Mouse (Mus musculus) bone marrow, adult 2 months (tissue): ENCODE data around the gene Catsperg2. TPM values are rescaled to one million over a fixed set of nuclear protein-coding genes. Genes with fewer than 3 reads are reported as not detected.
"Not testable (repeated sequence)": the region's sequence is repeated elsewhere in the genome, so short reads cannot be mapped to it uniquely, and the experiment has no call there.

Experiments
- H3K27ac ChIP-seq: fragments of 200-500 bp; 2 replicates; pipeline ENCODE4 v1.5.1; 2012; ENCODE audit warnings: low read depth, mild to moderate bottlenecking, control low read depth, inconsistent platforms, low read length; ENCODE audit not compliant: control insufficient read depth, poor library complexity, insufficient read depth
- H3K4me1 ChIP-seq: fragments of 200-500 bp; 2 replicates; pipeline ENCODE4 v1.6.1; 2011; ENCODE audit warnings: low read length; ENCODE audit not compliant: control insufficient read depth, insufficient read depth
- H3K4me3 ChIP-seq: fragments of 200-500 bp; replicated peaks from 2 replicates; pipeline ENCODE3; 2011; ENCODE audit warnings: mild to moderate bottlenecking, low read depth, low read length, control low read depth; ENCODE audit not compliant: control insufficient read depth
- CTCF ChIP-seq: fragments of 200-500 bp; IDR thresholded peaks from 2 replicates; pipeline ENCODE4 v1.5.1; 2011; ENCODE audit warnings: low read length, control low read depth; ENCODE audit not compliant: control insufficient read depth, insufficient read depth
- POLR2A ChIP-seq: fragments of 200-500 bp; IDR thresholded peaks from 2 replicates; pipeline ENCODE4 v1.6.1; 2011; ENCODE audit warnings: low read depth, mild to moderate bottlenecking, control low read depth, low read length, borderline replicate concordance; ENCODE audit not compliant: control insufficient read depth
- WGBS: fragments of 180-500 bp; shearing (Covaris S2); methylation state at CpG from one replicate; pipeline ENCODE4 v1.1.7; 2018; 5-methylcytosine and 5-hydroxymethylcytosine counted together
- polyA plus RNA-seq: library from polyadenylated mRNA; stranded (reverse); fragments of >200 nt; gene quantifications from 2 replicates; pipeline ENCODE4 v1.2.4, GENCODE M21; 2011; ENCODE audit warnings: low replicate concordance; ENCODE audit not compliant: missing spikeins, insufficient read depth, insufficient read length

Catsperg2 gene
- not detected in 2 replicates for polyA plus RNA-seq

GRCm38 (mm10) chr7:29726860-29727259, at the start of gene Catsperg2:
Gene Catsperg2, minus strand, starts transcription at chr7:29727032.
- not testable (repeated sequence) for H3K4me1 ChIP-seq, H3K4me3 ChIP-seq, H3K27ac ChIP-seq
- 74% methylated on average over 11 of the region's 11 CpGs for WGBS

DNA sequence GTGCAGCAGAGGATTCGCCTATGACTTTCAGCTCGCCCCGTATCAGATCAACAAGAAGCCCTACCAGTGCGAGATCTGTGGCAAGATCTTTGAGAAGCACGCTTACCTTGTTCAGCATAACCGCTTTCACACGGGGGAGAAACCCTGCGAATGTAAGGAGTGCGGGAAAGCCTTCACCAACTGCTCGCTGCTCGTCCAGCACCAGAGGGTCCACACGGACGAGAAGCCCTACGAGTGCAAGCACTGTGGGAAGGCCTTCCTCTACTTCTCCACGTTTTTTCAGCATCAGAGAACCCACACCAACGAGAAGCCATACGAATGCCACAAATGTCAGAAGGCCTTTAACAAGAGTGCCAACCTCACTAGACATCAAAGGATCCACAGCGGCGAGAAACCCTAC, 49.7 kb upstream of the Catsperg2 start:
- Histone ChIP-seq H3K27ac (no peak overlapping the region), H3K4me3 (no peak overlapping the region), H3K4me1 (no peaks in the 10 kb centered on the region)
- WGBS, result 94% methylated on average over 19 of the region's 19 CpGs
- TF ChIP-seq CTCF (no peak), POLR2A (no peak)

DNA sequence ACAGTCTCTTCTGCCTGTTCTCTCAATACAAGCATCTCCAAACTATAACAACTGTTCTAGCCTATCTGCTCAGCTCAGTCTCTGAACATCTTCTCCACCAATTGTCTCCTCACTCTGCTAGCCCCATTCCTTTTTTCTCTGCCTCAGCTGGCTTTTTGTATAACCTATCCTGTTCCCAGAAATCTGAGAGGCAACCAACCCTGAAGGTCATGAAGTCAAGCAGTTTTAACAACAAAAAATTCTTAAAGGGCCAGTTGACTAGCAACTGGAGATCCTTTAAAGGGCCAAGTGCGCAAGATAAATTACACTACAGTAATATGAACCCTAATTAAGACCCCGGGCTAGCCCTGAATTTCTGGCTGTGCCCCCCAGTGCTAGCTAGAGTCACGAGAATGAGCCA, 47.5 kb upstream of the Catsperg2 start:
- H3K27ac ChIP-seq, result no peak overlapping the region
- H3K4me1 ChIP-seq, result no peaks in the 10 kb centered on the region
- no peak for TF ChIP-seq CTCF
- TF ChIP-seq POLR2A, result no peak
- H3K4me3 ChIP-seq, result no peak overlapping the region
- 93% methylated on average over 3 of the region's 3 CpGs for WGBS

DNA sequence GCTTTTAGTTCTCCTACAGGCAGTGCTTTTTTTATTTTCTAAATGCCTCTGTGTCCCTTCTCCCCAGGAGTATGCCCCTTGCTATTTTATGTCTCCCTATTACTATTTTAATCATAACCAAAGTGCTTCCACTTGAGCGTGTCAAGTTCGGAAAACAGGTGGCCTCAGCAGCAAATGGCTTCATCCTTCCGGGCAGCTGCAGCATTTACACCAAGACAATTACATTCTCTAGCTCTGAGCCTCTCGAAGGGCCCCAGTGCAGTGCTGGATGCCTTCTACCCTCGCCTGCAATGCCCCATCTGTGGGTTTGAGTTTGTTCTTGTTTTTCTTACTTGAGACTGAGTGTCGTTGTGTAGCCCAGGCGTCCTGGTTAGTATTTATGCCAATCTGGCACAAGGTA, 46.7 kb upstream of the Catsperg2 start:
- WGBS, result 91% methylated on average over 7 of the region's 7 CpGs
- Histone ChIP-seq H3K27ac (no peak overlapping the region), H3K4me1 (no peaks in the 10 kb centered on the region), H3K4me3 (no peak overlapping the region)
- TF ChIP-seq CTCF (no peak), POLR2A (no peak)

DNA sequence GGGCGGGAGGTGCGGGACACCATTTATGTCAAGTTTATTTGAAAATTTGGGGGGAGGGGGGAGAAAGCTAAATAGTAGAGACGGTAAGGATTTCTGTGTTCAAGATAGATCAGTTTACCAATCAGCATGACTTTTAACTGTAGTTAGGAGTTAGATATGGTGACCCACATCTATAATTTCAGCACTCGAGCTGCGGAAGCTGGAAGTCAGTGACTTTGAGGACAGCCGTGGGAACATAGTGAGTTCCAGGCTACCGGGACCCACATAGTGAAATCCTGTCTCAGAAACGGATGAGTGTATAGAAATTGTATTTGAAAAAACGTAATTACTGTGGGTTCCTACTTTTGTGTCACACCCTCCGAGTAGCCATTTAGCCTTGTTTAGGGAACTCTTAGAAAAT, 42.1 kb upstream of the Catsperg2 start:
- H3K27ac ChIP-seq, result peak overlapping the region; percentile 29
- WGBS, result 1% methylated on average over 10 of the region's 10 CpGs
- peak overlapping the region; percentile 71 for H3K4me3 ChIP-seq
- no peaks in the 10 kb centered on the region; the same call in 1 of the 2 replicates for H3K4me1 ChIP-seq
- no peak for TF ChIP-seq CTCF
- no peak for TF ChIP-seq POLR2A

DNA sequence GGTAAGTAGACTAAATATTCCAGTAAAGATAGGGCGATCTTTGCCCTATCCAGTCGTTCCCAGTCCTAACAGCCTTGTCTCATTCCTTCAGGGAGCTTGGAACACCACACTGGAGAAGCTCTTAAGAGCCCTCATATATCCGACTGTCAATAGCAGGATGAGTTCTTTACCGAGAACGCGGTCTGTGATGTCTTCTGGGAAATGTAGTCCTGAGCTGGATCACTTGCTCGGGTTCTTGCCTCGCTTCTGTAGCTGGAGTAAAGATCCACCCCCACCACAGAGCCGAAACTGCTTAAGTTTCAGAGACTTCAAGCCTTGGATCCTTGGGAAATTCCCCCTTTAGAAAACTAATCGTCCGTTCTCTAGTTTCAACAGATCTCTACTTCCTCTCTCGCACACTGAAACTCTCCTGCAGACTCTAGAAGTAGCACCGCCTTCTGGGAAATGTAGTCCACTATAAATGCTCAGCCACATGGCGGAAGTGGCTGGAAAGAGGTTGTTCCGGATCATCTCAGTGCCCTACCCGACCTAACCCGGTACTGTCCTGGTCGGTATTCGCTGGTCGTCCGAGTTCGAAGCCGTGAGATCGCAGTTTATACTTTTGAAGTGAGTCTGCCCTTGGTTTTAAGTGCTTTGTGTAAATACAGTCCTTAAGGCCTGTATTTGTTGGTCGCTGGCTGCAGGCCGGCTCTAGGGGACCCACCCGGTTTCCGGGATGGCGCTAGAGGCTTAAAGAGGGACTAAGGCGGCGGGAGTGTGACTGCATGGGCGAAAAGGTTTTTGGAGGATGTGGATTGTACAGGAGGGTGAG, 41.5 kb upstream of the Catsperg2 start, which contains the start of gene Zfp84:
Gene Zfp84, plus strand, starts transcription at position 463 of the 811 bp plus-strand sequence.
- under 1% methylated on average over 32 of the region's 32 CpGs for WGBS
- no peak for TF ChIP-seq POLR2A
- TF ChIP-seq CTCF, result no peak
- no peaks in the 10 kb centered on the region; the same call in 1 of the 2 replicates for H3K4me1 ChIP-seq

DNA sequence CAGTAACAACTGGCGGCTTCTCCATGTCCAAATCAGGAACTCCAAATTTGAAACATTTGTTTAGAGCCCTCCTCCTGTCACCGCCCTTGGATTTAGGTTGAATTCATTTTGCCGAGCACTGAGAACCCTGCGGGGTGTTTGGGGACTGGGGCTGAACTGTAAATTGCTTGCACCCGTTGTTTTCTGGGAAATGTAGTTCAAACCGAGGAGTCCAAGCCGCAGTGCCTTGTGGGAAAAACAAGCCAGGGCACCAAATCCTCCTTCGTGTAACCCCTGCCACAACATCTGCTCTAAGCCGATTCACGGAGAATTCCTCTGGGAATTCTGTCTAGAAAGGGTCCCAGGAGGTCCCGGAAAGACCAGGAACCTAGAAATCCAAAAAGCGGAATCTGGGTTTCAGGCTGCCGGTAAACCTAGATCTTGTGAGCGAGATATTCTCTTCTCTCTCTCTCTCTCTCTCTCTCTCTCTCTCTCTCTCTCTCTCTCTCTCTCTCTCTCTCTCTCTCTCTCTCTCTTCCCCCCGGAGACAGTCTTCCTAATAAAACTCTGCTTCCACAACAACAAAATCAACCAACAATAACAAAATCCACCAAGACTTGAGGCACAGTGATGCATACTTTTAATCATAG, 40.3 kb upstream of the Catsperg2 start:
- no peaks in the 10 kb centered on the region; the same call in 1 of the 2 replicates for H3K4me1 ChIP-seq
- H3K4me3 ChIP-seq, result peak overlapping the region; percentile 61
- no peak for TF ChIP-seq POLR2A
- no peak for TF ChIP-seq CTCF
- 1% methylated on average over 15 of the region's 15 CpGs for WGBS
- no peak overlapping the region for H3K27ac ChIP-seq

More for the DNA sequence above, 41.5 kb upstream of the Catsperg2 start, which contains the start of gene Zfp84:
- H3K27ac ChIP-seq, result peak within 1 kb of the TSS; percentile 84
- peak within 1 kb of the TSS; percentile 71 for H3K4me3 ChIP-seq

DNA sequence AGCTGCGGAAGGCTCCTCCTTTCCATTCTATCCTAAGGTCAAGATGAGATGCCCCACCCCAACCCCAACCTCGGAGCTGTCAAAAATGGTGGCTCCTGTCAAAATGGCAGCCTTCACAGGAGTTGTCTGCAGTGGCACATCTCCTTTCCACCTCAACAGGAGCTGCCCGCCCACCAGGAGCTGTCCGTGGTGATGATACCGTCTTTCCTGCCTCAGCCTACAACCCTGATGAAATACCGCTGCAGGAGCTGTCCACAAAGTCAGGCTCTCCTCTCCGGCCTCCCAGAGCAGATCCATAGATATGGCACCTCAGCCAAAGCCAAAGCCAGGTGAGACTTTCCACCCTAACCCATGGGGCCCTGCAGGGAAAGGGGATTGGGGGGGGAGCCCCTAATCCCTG, 37.9 kb upstream of the Catsperg2 start:
- 91% methylated on average over 7 of the region's 7 CpGs for WGBS
- H3K4me3 ChIP-seq, result no peak overlapping the region
- TF ChIP-seq CTCF (no peak), POLR2A (no peak)

More for the DNA sequence above, 37.9 kb upstream of the Catsperg2 start:
- H3K27ac ChIP-seq, result no peak overlapping the region
- no peaks in the 10 kb centered on the region; the same call in 1 of the 2 replicates for H3K4me1 ChIP-seq
